Comparison of ENCODE assay signal across 21 mouse cellular contexts in genomic region chrX:127554001-127554400, GRCm38 (mm10).
DNase-seq lines count a peak whose midpoint lies in the region; ATAC-seq and TF ChIP-seq lines count a peak whose summit lies in the region.
"Had no signal": no experiment of that assay in that cellular context is flagged by ENCODE, and none has a peak within 500 bp of the region (broad histone marks: within the 10 kb centered on the region; RNA-seq: fewer than 3 reads in every experiment).

No protein-coding gene starts in this region.

- ATAC-seq in embryonic facial prominence, embryonic 14.5 days (ENCODE audit: low read depth): no peak
- peak; percentile 57; the same call in 1 of the 2 replicates for ATAC-seq in hindbrain, embryonic 14.5 days (ENCODE audit: low FRiP score)
- ATAC-seq in midbrain, postnatal 0 days (ENCODE audit: low FRiP score): no peak
- ATAC-seq: CD4-positive, CD25-positive, alpha-beta regulatory T cell, adult 4 months; intestine, embryonic 16.5 days had no signal

- no peaks in the 10 kb centered on the region for H3K36me3 ChIP-seq in embryonic facial prominence, embryonic 14.5 days (ENCODE audit: control insufficient read depth, insufficient read depth, low read length)
- H3K36me3 ChIP-seq in embryonic facial prominence, embryonic 10.5 days (replicated peaks): no peaks in the 10 kb centered on the region
- H3K36me3 ChIP-seq in hindbrain, embryonic 14.5 days (replicated peaks; ENCODE audit: control insufficient read depth, insufficient read depth): no peaks in the 10 kb centered on the region
- no peaks in the 10 kb centered on the region for H3K36me3 ChIP-seq in hindbrain, embryonic 10.5 days
- H3K36me3 ChIP-seq in midbrain, postnatal 0 days (ENCODE audit: insufficient read depth, low read length): no peaks in the 10 kb centered on the region
- H3K36me3 ChIP-seq in midbrain, embryonic 10.5 days: no peaks in the 10 kb centered on the region
- H3K36me3 ChIP-seq: embryonic facial prominence, embryonic 13.5 days; G1E; heart, embryonic 13.5 days; hindbrain, embryonic 12.5 days had no signal

- H3K27ac ChIP-seq in embryonic facial prominence, embryonic 14.5 days (replicated peaks; ENCODE audit: low read depth, low read length): no peak overlapping the region
- H3K27ac ChIP-seq in embryonic facial prominence, embryonic 10.5 days (replicated peaks): no peak overlapping the region
- H3K27ac ChIP-seq in hindbrain, embryonic 14.5 days: no peak overlapping the region
- no peak overlapping the region for H3K27ac ChIP-seq in hindbrain, embryonic 10.5 days
- H3K27ac ChIP-seq in midbrain, postnatal 0 days (ENCODE audit: low read depth, low read length): no peak overlapping the region
- H3K27ac ChIP-seq in midbrain, embryonic 10.5 days (replicated peaks): no peak overlapping the region
- H3K27ac ChIP-seq: embryonic facial prominence, embryonic 13.5 days; heart, embryonic 13.5 days; hindbrain, embryonic 12.5 days had no signal

- DNase-seq in embryonic facial prominence, embryonic 14.5 days (ENCODE audit: low spot score): peak; percentile 0
- DNase-seq in embryonic facial prominence, embryonic 10.5 days (ENCODE audit: low spot score): no peak
- DNase-seq in hindbrain, embryonic 14.5 days (ENCODE audit: low spot score): peak; percentile 24
- no peak for DNase-seq in hindbrain, embryonic 10.5 days (ENCODE audit: low spot score)
- peak; percentile 61 for DNase-seq in midbrain, postnatal 0 days (ENCODE audit: low spot score)
- DNase-seq in midbrain, embryonic 10.5 days (ENCODE audit: low spot score): no peak
- DNase-seq in B cell, adult 2 months: no peak
- DNase-seq: adrenal gland, adult 8-10 months; adrenal gland, postnatal 36 days; cerebellum, adult 11-12 months; cerebellum, adult 9-11 months; gastrocnemius, postnatal 36 days; heart, adult 11 months; heart, postnatal 36 days; kidney, adult 2 months had no signal

- no peak for TF ChIP-seq CTCF in midbrain, postnatal 0 days (IDR thresholded peaks at IDR 0.05)

- H3K9me3 ChIP-seq in embryonic facial prominence, embryonic 14.5 days (ENCODE audit: control insufficient read depth, low read length): no peaks in the 10 kb centered on the region
- no peaks in the 10 kb centered on the region for H3K9me3 ChIP-seq in embryonic facial prominence, embryonic 10.5 days
- H3K9me3 ChIP-seq in hindbrain, embryonic 14.5 days (ENCODE audit: control insufficient read depth, low read length): no peaks in the 10 kb centered on the region
- H3K9me3 ChIP-seq in hindbrain, embryonic 10.5 days: no peaks in the 10 kb centered on the region
- H3K9me3 ChIP-seq in midbrain, postnatal 0 days (ENCODE audit: low read length): no peaks in the 10 kb centered on the region
- no peaks in the 10 kb centered on the region for H3K9me3 ChIP-seq in midbrain, embryonic 10.5 days (replicated peaks)
- H3K9me3 ChIP-seq: embryonic facial prominence, embryonic 13.5 days; G1E; hindbrain, embryonic 12.5 days had no signal

- H3K4me3 ChIP-seq in embryonic facial prominence, embryonic 14.5 days (ENCODE audit: low read depth, low read length): no peak overlapping the region
- H3K4me3 ChIP-seq in embryonic facial prominence, embryonic 10.5 days: no peak overlapping the region
- H3K4me3 ChIP-seq in hindbrain, embryonic 14.5 days (replicated peaks; ENCODE audit: low read length): no peak overlapping the region
- no peak overlapping the region for H3K4me3 ChIP-seq in hindbrain, embryonic 10.5 days
- no peak overlapping the region for H3K4me3 ChIP-seq in midbrain, postnatal 0 days (ENCODE audit: low read depth, low read length)
- no peak overlapping the region for H3K4me3 ChIP-seq in midbrain, embryonic 10.5 days
- H3K4me3 ChIP-seq: embryonic facial prominence, embryonic 13.5 days; heart, embryonic 13.5 days; hindbrain, embryonic 12.5 days had no signal

- H3K27me3 ChIP-seq in embryonic facial prominence, embryonic 14.5 days (replicated peaks; ENCODE audit: control insufficient read depth, insufficient read depth, low read length): no peaks in the 10 kb centered on the region
- no peaks in the 10 kb centered on the region for H3K27me3 ChIP-seq in embryonic facial prominence, embryonic 10.5 days (replicated peaks; ENCODE audit: low read depth, poor library complexity, severe bottlenecking)
- no peaks in the 10 kb centered on the region for H3K27me3 ChIP-seq in hindbrain, embryonic 14.5 days (ENCODE audit: control insufficient read depth, insufficient read depth, low read length)
- no peaks in the 10 kb centered on the region for H3K27me3 ChIP-seq in hindbrain, embryonic 10.5 days (ENCODE audit: insufficient read depth, poor library complexity, severe bottlenecking)
- no peaks in the 10 kb centered on the region for H3K27me3 ChIP-seq in midbrain, postnatal 0 days (ENCODE audit: insufficient read depth, low read length)
- H3K27me3 ChIP-seq in midbrain, embryonic 10.5 days (ENCODE audit: low read depth, poor library complexity, severe bottlenecking): no peaks in the 10 kb centered on the region
- H3K27me3 ChIP-seq: embryonic facial prominence, embryonic 13.5 days; heart, embryonic 13.5 days; hindbrain, embryonic 12.5 days had no signal

- H3K9ac ChIP-seq in embryonic facial prominence, embryonic 14.5 days (ENCODE audit: low read depth, low read length): no peak overlapping the region
- no peak overlapping the region for H3K9ac ChIP-seq in hindbrain, embryonic 14.5 days
- H3K9ac ChIP-seq in midbrain, postnatal 0 days (replicated peaks; ENCODE audit: low read length, poor library complexity, severe bottlenecking): no peak overlapping the region
- H3K9ac ChIP-seq: embryonic facial prominence, embryonic 13.5 days; heart, embryonic 13.5 days; hindbrain, embryonic 12.5 days had no signal

- no peaks in the 10 kb centered on the region for H3K4me1 ChIP-seq in embryonic facial prominence, embryonic 14.5 days (ENCODE audit: control insufficient read depth, insufficient read depth, low read length)
- H3K4me1 ChIP-seq in embryonic facial prominence, embryonic 10.5 days: no peaks in the 10 kb centered on the region
- H3K4me1 ChIP-seq in hindbrain, embryonic 14.5 days (replicated peaks; ENCODE audit: control insufficient read depth, insufficient read depth, low read length): no peaks in the 10 kb centered on the region
- H3K4me1 ChIP-seq in hindbrain, embryonic 10.5 days (replicated peaks): no peaks in the 10 kb centered on the region
- no peaks in the 10 kb centered on the region for H3K4me1 ChIP-seq in midbrain, postnatal 0 days (ENCODE audit: insufficient read depth, low read length)
- no peaks in the 10 kb centered on the region for H3K4me1 ChIP-seq in midbrain, embryonic 10.5 days
- H3K4me1 ChIP-seq: embryonic facial prominence, embryonic 13.5 days; heart, embryonic 13.5 days; hindbrain, embryonic 12.5 days had no signal

- no peak overlapping the region for H3K4me2 ChIP-seq in embryonic facial prominence, embryonic 14.5 days (ENCODE audit: low read depth, low read length)
- H3K4me2 ChIP-seq in hindbrain, embryonic 14.5 days (replicated peaks): no peak overlapping the region
- H3K4me2 ChIP-seq in midbrain, postnatal 0 days (ENCODE audit: low read depth, low read length, poor library complexity, severe bottlenecking): no peak overlapping the region
- H3K4me2 ChIP-seq: embryonic facial prominence, embryonic 13.5 days; heart, embryonic 13.5 days; hindbrain, embryonic 12.5 days had no signal

Comparison
In these comparisons a context has a peak if more than half of its experiments do, and no peak if none do; other contexts are left out.
1. DNase-seq: peak in embryonic facial prominence, embryonic 14.5 days (single experiment), hindbrain, embryonic 14.5 days (single experiment) and midbrain, postnatal 0 days (single experiment); none in embryonic facial prominence, embryonic 10.5 days (single experiment), hindbrain, embryonic 10.5 days (single experiment), midbrain, embryonic 10.5 days (single experiment) and B cell, adult 2 months (0 of 2).